Mouse (Mus musculus) heart, embryonic 11.5 days (tissue): ENCODE results near the gene Rgs13. TPM values are rescaled to one million over a fixed set of nuclear protein-coding genes. Genes with fewer than 3 reads are reported as not detected.

ENCODE experiments used
- ATAC-seq: fragments of 200-750 bp; cut with Nextera tagmentation; replicated peaks from 2 replicates; pipeline ENCODE4 v1.8.0; 2017; ENCODE audit warnings: moderate library complexity; ENCODE audit not compliant: insufficient number of reproducible peaks, low FRiP score, low TSS enrichment
- H3K27ac ChIP-seq: fragments of 300-500 bp; sonication (generic); 2 replicates; pipeline ENCODE4 v1.5.1; 2014; ENCODE audit warnings: mild to moderate bottlenecking, low read depth, low read length
- H3K27me3 ChIP-seq: fragments of 300-500 bp; sonication (generic); 2 replicates; pipeline ENCODE4 v1.6.1; 2014; ENCODE audit warnings: mild to moderate bottlenecking, low read length, mixed read lengths; ENCODE audit not compliant: control insufficient read depth, insufficient read depth
- H3K36me3 ChIP-seq: fragments of 300-500 bp; sonication (generic); 2 replicates; pipeline ENCODE4 v1.6.1; 2014; ENCODE audit warnings: mild to moderate bottlenecking, low read length, moderate library complexity, mixed read lengths; ENCODE audit not compliant: control insufficient read depth, insufficient read depth
- H3K4me1 ChIP-seq: fragments of 300-500 bp; sonication (generic); 2 replicates; pipeline ENCODE4 v1.6.1; 2014; ENCODE audit warnings: low read length; ENCODE audit not compliant: control insufficient read depth, insufficient read depth
- H3K4me2 ChIP-seq: fragments of 300-500 bp; sonication (generic); 2 replicates; pipeline ENCODE4 v1.6.1; 2014; ENCODE audit warnings: mild to moderate bottlenecking, moderate library complexity
- H3K4me3 ChIP-seq: fragments of 300-500 bp; sonication (generic); 2 replicates; pipeline ENCODE4 v1.5.1; 2014; ENCODE audit warnings: low read depth, low read length
- H3K9ac ChIP-seq: fragments of 300-500 bp; sonication (generic); 2 replicates; pipeline ENCODE4 v1.6.1; 2014; ENCODE audit warnings: mild to moderate bottlenecking, low read depth, low read length, moderate library complexity
- H3K9me3 ChIP-seq: fragments of 300-500 bp; sonication (generic); replicated peaks from 2 replicates; pipeline ENCODE4 v1.6.1; 2016; ENCODE audit warnings: low read length; ENCODE audit not compliant: control insufficient read depth
- WGBS: fragments of 180-500 bp; shearing (Covaris S2); extraction: QIAGEN DNeasy Blood & Tissue Kit; methylation state at CpG from one replicate; pipeline ENCODE4 v1.1.7; 2014; ENCODE audit not compliant: insufficient replicate concordance; 5-methylcytosine and 5-hydroxymethylcytosine counted together
- polyA plus RNA-seq: library from polyadenylated mRNA; unstranded; fragments of >200 nt; fragmentation: Nextera tagmentation; extraction: Ambion mirVana; gene quantifications from 2 replicates; pipeline ENCODE4 v1.2.1, GENCODE M21; 2014

Rgs13 gene
- polyA plus RNA-seq = not detected in 2 replicates

DNA sequence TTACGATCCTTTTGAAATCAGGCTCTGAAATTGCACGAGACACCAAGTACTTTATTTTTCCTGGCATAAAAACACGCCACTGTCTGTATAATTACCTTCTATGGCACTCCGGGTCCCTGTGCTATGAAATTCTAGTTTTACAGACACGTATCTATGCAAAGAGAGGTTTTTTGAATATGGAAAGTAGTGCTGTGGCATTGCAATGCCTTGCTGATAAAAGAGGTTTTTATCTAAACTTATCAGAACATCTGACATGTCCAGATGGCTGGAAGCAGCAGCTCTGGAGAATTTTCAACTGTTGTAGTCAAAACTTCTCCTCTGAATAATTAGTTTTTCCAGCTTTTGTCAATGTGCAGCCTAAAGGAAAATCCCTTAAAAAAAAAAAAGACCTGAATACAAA is at the start of gene Rgs13:
Rgs13 (minus strand) TSS at position 207 of the 400 bp plus-strand sequence.
- no peak within 1 kb of the TSS for H3K4me2 ChIP-seq
- no peaks in the 10 kb centered on the region for H3K36me3 ChIP-seq
- H3K4me1 ChIP-seq = no peaks in the 10 kb centered on the region
- no peak for ATAC-seq
- H3K27me3 ChIP-seq = no peaks in the 10 kb centered on the region
- no peak within 1 kb of the TSS for H3K4me3 ChIP-seq
- H3K9me3 ChIP-seq = no peaks in the 10 kb centered on the region
- H3K27ac ChIP-seq = no peak within 1 kb of the TSS
- 82% methylated on average over 5 of the region's 5 CpGs for WGBS
- H3K9ac ChIP-seq = no peak within 1 kb of the TSS

DNA sequence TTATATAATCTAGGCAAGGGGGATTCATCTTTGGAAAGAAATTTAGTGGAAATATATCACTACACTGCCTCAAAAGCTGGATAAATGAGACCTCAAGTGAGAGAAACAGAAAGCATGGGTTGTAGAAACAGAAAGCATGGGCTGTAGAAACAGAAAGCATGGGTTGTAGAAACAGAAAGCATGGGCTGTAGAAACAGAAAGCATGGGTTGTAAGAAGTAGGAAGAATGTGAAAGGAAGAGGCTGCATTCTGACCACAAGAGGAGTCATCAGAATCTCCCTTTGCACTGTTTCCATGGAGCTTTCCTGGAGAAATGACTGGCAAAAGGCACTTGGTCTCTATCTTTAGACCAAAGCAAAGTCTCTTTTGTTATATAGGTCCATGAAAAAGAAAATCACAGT is 38.1 kb upstream of the Rgs13 start:
- H3K36me3 ChIP-seq = no peaks in the 10 kb centered on the region
- no peak overlapping the region for H3K27ac ChIP-seq
- H3K9ac ChIP-seq = no peak overlapping the region
- H3K4me1 ChIP-seq = no peaks in the 10 kb centered on the region
- no peaks in the 10 kb centered on the region for H3K9me3 ChIP-seq
- no peak for ATAC-seq
- H3K4me3 ChIP-seq = no peak overlapping the region
- H3K4me2 ChIP-seq = no peak overlapping the region
- H3K27me3 ChIP-seq = no peaks in the 10 kb centered on the region

- no peak overlapping the region for H3K27ac ChIP-seq
- H3K36me3 ChIP-seq = no peaks in the 10 kb centered on the region
- H3K4me3 ChIP-seq = no peak overlapping the region
- H3K9me3 ChIP-seq = no peaks in the 10 kb centered on the region
- H3K4me1 ChIP-seq = no peaks in the 10 kb centered on the region
- WGBS = 62% methylated on average over 3 of the region's 3 CpGs
- H3K27me3 ChIP-seq = no peaks in the 10 kb centered on the region
- ATAC-seq = no peak
- no peak overlapping the region for H3K9ac ChIP-seq
- H3K4me2 ChIP-seq = no peak overlapping the region
Observed at GRCm38 (mm10) chr1:144210912-144211311, 33.7 kb upstream of the Rgs13 start.

DNA sequence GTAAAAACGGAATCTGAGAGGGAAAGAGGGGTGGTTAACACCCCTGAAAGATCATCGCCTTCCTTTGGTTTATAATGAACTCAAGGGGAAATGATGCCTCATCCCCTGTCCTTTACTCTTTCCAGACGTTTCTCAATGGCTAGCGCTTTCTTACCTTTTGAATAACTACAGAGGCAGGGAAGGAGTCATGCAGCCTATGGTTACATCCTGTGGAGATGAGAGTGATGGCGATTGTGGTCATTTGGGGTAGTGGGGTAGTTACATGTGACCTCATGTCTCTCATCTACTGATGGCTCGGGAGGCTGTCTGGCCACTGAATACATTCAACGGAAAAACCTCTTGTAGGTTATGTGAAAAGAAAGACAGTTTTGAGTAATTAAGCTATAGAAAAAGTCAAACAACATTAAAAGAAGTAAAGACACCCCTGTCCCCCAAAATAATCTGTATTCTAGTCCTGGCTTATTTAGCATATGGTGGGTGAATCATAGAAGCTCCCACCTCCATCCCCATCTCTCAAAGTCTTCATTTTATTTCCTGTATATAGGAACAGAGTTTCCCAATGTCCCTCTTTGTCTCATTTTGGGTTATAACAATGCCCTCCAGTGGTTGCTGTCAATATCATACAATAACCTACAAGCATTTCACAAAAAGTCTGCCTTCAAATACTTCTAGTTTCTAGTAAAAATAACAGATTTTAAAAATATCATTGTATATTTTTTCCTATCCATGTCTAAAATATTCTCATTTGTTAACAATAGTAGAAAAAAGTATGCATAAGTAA is 29.3 kb upstream of the Rgs13 start:
- WGBS = 66% methylated on average over 7 of the region's 7 CpGs
- no peak overlapping the region for H3K9ac ChIP-seq
- no peaks in the 10 kb centered on the region for H3K9me3 ChIP-seq
- H3K4me2 ChIP-seq = no peak overlapping the region
- H3K27ac ChIP-seq = no peak overlapping the region
- ATAC-seq = no peak
- H3K4me3 ChIP-seq = no peak overlapping the region
- no peaks in the 10 kb centered on the region for H3K27me3 ChIP-seq
- no peaks in the 10 kb centered on the region for H3K4me1 ChIP-seq
- H3K36me3 ChIP-seq = no peaks in the 10 kb centered on the region

GRCm38 (mm10) chr1:144204766-144205165 is 27.6 kb upstream of the Rgs13 start:
- Histone ChIP-seq H3K27me3 (no peaks in the 10 kb centered on the region), H3K27ac (no peak overlapping the region), H3K36me3 (no peaks in the 10 kb centered on the region), H3K4me2 (no peak overlapping the region), H3K4me3 (no peak overlapping the region), H3K9ac (no peak overlapping the region), H3K9me3 (no peaks in the 10 kb centered on the region), H3K4me1 (no peaks in the 10 kb centered on the region)
- ATAC-seq = no peak
- 79% methylated on average over 2 of the region's 2 CpGs for WGBS

- H3K4me3 ChIP-seq = no peak overlapping the region
- H3K4me2 ChIP-seq = no peak overlapping the region
- H3K36me3 ChIP-seq = no peaks in the 10 kb centered on the region
- no peaks in the 10 kb centered on the region for H3K9me3 ChIP-seq
- H3K4me1 ChIP-seq = no peaks in the 10 kb centered on the region
- no peak for ATAC-seq
- no peak overlapping the region for H3K27ac ChIP-seq
- no peaks in the 10 kb centered on the region for H3K27me3 ChIP-seq
- WGBS = 80% methylated on average over 4 of the region's 4 CpGs
- H3K9ac ChIP-seq = no peak overlapping the region
Observed at GRCm38 (mm10) chr1:144202939-144203338, 25.8 kb upstream of the Rgs13 start.

DNA sequence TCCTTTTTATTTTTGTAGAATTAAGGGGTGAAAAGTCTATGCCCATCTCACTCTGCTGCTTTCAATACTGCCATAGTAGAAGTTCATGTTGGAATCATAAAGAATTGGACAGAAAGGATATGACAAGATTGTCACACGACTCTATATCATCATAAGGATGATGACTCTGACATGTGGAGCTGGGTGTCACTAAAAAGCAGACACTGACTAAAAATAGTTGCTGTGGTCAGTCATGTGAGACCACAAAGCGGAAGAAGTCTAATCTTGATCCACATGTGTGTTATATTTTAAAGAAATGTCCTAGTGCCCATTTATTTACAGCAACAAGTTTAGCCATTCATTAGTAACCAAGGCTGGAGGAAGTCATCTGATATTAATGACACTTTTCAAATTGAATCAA is 23.3 kb upstream of the Rgs13 start:
- Histone ChIP-seq H3K9ac (no peak overlapping the region), H3K9me3 (no peaks in the 10 kb centered on the region), H3K27me3 (no peaks in the 10 kb centered on the region), H3K4me3 (no peak overlapping the region), H3K4me2 (no peak overlapping the region), H3K36me3 (no peaks in the 10 kb centered on the region), H3K27ac (no peak overlapping the region), H3K4me1 (no peaks in the 10 kb centered on the region)
- no peak for ATAC-seq
- WGBS = 53% methylated on average over 2 of the region's 2 CpGs

DNA sequence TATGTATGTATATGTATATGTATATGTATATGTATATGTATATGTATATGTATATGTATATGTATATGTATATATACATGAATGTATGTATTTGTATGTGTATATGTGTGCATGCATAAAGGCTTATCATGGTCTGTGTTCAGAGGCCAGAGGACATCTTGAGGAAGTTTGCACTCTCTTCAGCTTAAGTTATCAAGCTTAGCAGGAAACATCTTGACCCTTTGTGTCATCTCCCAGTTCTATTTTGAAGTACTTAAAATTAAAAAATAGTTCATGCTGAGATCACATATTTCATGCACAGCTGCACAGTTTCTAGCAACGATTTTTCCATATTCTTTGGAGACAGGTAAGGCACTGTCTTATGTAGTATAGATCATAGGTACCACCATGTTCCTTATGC is 22.4 kb upstream of the Rgs13 start:
- Histone ChIP-seq H3K36me3 (no peaks in the 10 kb centered on the region), H3K4me3 (no peak overlapping the region), H3K9me3 (no peaks in the 10 kb centered on the region), H3K4me2 (no peak overlapping the region), H3K27me3 (no peaks in the 10 kb centered on the region), H3K27ac (no peak overlapping the region), H3K9ac (no peak overlapping the region), H3K4me1 (no peaks in the 10 kb centered on the region)
- 71% methylated on average over 1 of the region's 1 CpGs for WGBS
- ATAC-seq = no peak

GRCm38 (mm10) chr1:144197684-144198083 is 20.5 kb upstream of the Rgs13 start:
- Histone ChIP-seq H3K9ac (no peak overlapping the region), H3K36me3 (no peaks in the 10 kb centered on the region), H3K9me3 (no peaks in the 10 kb centered on the region), H3K27ac (no peak overlapping the region), H3K4me3 (no peak overlapping the region), H3K27me3 (no peaks in the 10 kb centered on the region), H3K4me1 (no peaks in the 10 kb centered on the region), H3K4me2 (no peak overlapping the region)
- WGBS = 22% methylated on average over 3 of the region's 3 CpGs
- ATAC-seq = no peak
